Mouse (Mus musculus): ENCODE measurements around the gene Fubp3. TPM values are rescaled to one million over a fixed set of nuclear protein-coding genes. Genes with fewer than 3 reads are reported as not detected.

The Fubp3 gene
- 19.3 and 21.4 TPM in 2 replicates for total RNA-seq (2014; rRNA removed; ENCODE audit: low replicate concordance)
- polyA plus RNA-seq (2015; fragmentation: Nextera tagmentation; extraction: Ambion mirVana), result 26.4 and 28.4 TPM in 2 replicates

DNA sequence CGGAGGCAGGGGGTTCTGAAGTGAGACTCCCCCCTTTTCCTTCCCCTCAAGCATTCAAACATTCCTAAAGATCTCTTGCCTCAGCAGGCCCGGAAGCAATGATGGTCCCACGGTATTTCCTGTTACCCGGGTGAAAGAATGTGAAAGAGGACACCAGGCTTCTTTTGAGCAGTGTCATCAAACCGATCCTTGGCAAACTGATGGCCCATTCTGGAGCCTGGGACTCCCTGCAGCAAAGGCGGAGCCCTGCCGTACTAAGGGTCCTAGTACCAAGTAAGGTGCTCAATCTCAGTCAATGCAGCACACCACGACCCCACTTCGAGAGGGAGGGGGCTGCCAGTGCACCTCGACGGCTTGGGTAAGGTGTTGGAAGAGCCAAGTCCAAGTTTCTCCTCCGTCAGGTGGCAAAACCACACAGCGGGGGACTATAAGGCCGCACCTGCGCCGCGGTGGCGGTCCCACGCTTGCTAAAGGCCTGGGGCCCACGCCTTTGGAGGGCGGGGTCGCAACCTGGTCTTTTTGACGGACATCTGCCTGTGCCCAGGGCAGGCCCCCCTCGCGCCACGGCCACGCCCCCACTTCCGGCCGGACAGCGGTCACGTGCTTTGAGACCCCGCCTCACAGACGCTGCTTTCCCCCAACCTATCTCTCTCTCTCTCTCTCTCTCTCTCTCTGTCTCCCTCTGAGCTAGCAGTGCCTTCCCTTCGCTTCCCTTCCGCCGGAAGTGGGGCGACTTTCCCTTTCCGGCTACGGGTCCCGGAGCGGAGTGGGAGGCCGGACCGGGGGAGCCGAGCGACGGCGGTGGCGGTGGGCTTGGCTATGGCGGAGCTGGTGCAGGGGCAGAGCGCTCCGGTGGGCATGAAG is at the start of gene Fubp3:
TSS of gene Fubp3 (plus strand) at position 601 of the 864 bp plus-strand sequence.
- DNase-seq (ENCODE audit: low spot score) (peak; percentile 96), ATAC-seq (ENCODE audit: insufficient read depth, low read depth) (peak; percentile 97)
- Histone ChIP-seq H3K4me1 (ENCODE audit: control insufficient read depth, insufficient read depth) (peaks cover 10% of the 10 kb centered on the region), H3K27ac (ENCODE audit: low read depth) (peak within 1 kb of the TSS; percentile 92), H3K36me3 (replicated peaks; ENCODE audit: control insufficient read depth, insufficient read depth, low read length) (no peaks in the 10 kb centered on the region; the same call in 1 of the 2 replicates), H3K9me3 (replicated peaks; ENCODE audit: control insufficient read depth, low read length) (no peaks in the 10 kb centered on the region), H3K9ac (replicated peaks; ENCODE audit: low read depth, low read length) (peak within 1 kb of the TSS; percentile 99), H3K4me2 (ENCODE audit: low read depth, low read length) (peak within 1 kb of the TSS; percentile 96), H3K4me3 (ENCODE audit: low read depth, low read length) (peak within 1 kb of the TSS; percentile 99), H3K27me3 (ENCODE audit: control insufficient read depth, insufficient read depth, low read length) (no peaks in the 10 kb centered on the region)
- 2% methylated on average over 48 of the region's 51 CpGs for WGBS
- no peak for TF ChIP-seq CTCF (IDR thresholded peaks at IDR 0.05; ENCODE audit: low read depth)
- peak; percentile 64; the same call in 1 of the 2 replicates for TF ChIP-seq EP300 (IDR thresholded peaks at IDR 0.05; ENCODE audit: low read depth)

GRCm38 (mm10) chr2:31524641-31525040 is 47.8 kb upstream of the Fubp3 start:
- WGBS, result 45% methylated on average over 5 of the region's 5 CpGs

GRCm38 (mm10) chr2:31525778-31526177 is 46.7 kb upstream of the Fubp3 start:
- H3K36me3 ChIP-seq (replicated peaks; ENCODE audit: control insufficient read depth, insufficient read depth, low read length), result no peaks in the 10 kb centered on the region
- 43% methylated on average over 10 of the region's 10 CpGs for WGBS
- no peaks in the 10 kb centered on the region for H3K27me3 ChIP-seq (ENCODE audit: control insufficient read depth, insufficient read depth, low read length)

More at GRCm38 (mm10) chr2:31524641-31525040, 47.8 kb upstream of the Fubp3 start:
- H3K36me3 ChIP-seq (replicated peaks; ENCODE audit: control insufficient read depth, insufficient read depth, low read length), result no peaks in the 10 kb centered on the region
- no peak for ATAC-seq (ENCODE audit: insufficient read depth, low read depth)
- no peak for TF ChIP-seq CTCF (IDR thresholded peaks at IDR 0.05; ENCODE audit: low read depth)
- no peak for TF ChIP-seq EP300 (IDR thresholded peaks at IDR 0.05; ENCODE audit: low read depth)
- no peak overlapping the region for H3K4me3 ChIP-seq (ENCODE audit: low read depth, low read length)
- no peak overlapping the region for H3K4me2 ChIP-seq (ENCODE audit: low read depth, low read length)
- DNase-seq (ENCODE audit: low spot score), result no peak
- no peaks in the 10 kb centered on the region for H3K27me3 ChIP-seq (ENCODE audit: control insufficient read depth, insufficient read depth, low read length)
- no peak overlapping the region for H3K9ac ChIP-seq (replicated peaks; ENCODE audit: low read depth, low read length)
- H3K9me3 ChIP-seq (replicated peaks; ENCODE audit: control insufficient read depth, low read length), result no peaks in the 10 kb centered on the region
- H3K27ac ChIP-seq (ENCODE audit: low read depth), result no peak overlapping the region
- H3K4me1 ChIP-seq (ENCODE audit: control insufficient read depth, insufficient read depth), result no peaks in the 10 kb centered on the region

GRCm38 (mm10) chr2:31530201-31530600 is 42.2 kb upstream of the Fubp3 start:
- DNase-seq (ENCODE audit: low spot score) (no peak), ATAC-seq (ENCODE audit: insufficient read depth, low read depth) (no peak)
- Histone ChIP-seq H3K9ac (replicated peaks; ENCODE audit: low read depth, low read length) (no peak overlapping the region), H3K4me2 (ENCODE audit: low read depth, low read length) (no peak overlapping the region), H3K4me3 (ENCODE audit: low read depth, low read length) (no peak overlapping the region), H3K9me3 (replicated peaks; ENCODE audit: control insufficient read depth, low read length) (no peaks in the 10 kb centered on the region), H3K27me3 (ENCODE audit: control insufficient read depth, insufficient read depth, low read length) (no peaks in the 10 kb centered on the region), H3K36me3 (replicated peaks; ENCODE audit: control insufficient read depth, insufficient read depth, low read length) (no peaks in the 10 kb centered on the region), H3K4me1 (ENCODE audit: control insufficient read depth, insufficient read depth) (no peaks in the 10 kb centered on the region), H3K27ac (ENCODE audit: low read depth) (no peak overlapping the region)
- 71% methylated on average over 5 of the region's 5 CpGs for WGBS
- TF ChIP-seq CTCF (IDR thresholded peaks at IDR 0.05; ENCODE audit: low read depth), result no peak
- TF ChIP-seq EP300 (IDR thresholded peaks at IDR 0.05; ENCODE audit: low read depth), result no peak

More at GRCm38 (mm10) chr2:31525778-31526177, 46.7 kb upstream of the Fubp3 start:
- Histone ChIP-seq H3K4me2 (ENCODE audit: low read depth, low read length) (no peak overlapping the region), H3K9me3 (replicated peaks; ENCODE audit: control insufficient read depth, low read length) (no peaks in the 10 kb centered on the region), H3K4me1 (ENCODE audit: control insufficient read depth, insufficient read depth) (no peaks in the 10 kb centered on the region), H3K27ac (ENCODE audit: low read depth) (no peak overlapping the region), H3K4me3 (ENCODE audit: low read depth, low read length) (no peak overlapping the region), H3K9ac (replicated peaks; ENCODE audit: low read depth, low read length) (no peak overlapping the region)
- no peak for ATAC-seq (ENCODE audit: insufficient read depth, low read depth)
- DNase-seq (ENCODE audit: low spot score), result no peak
- no peak for TF ChIP-seq EP300 (IDR thresholded peaks at IDR 0.05; ENCODE audit: low read depth)
- TF ChIP-seq CTCF (IDR thresholded peaks at IDR 0.05; ENCODE audit: low read depth), result no peak

GRCm38 (mm10) chr2:31537054-31537453 is 35.4 kb upstream of the Fubp3 start:
- Histone ChIP-seq H3K4me1 (ENCODE audit: control insufficient read depth, insufficient read depth) (0 out of 2 replicates have a peak, but pooled peaks cover 4% of the 10 kb centered on the region), H3K36me3 (replicated peaks; ENCODE audit: control insufficient read depth, insufficient read depth, low read length) (no peaks in the 10 kb centered on the region), H3K9me3 (replicated peaks; ENCODE audit: control insufficient read depth, low read length) (no peaks in the 10 kb centered on the region), H3K27me3 (ENCODE audit: control insufficient read depth, insufficient read depth, low read length) (no peaks in the 10 kb centered on the region), H3K4me2 (ENCODE audit: low read depth, low read length) (no peak overlapping the region), H3K4me3 (ENCODE audit: low read depth, low read length) (no peak overlapping the region), H3K9ac (replicated peaks; ENCODE audit: low read depth, low read length) (no peak overlapping the region), H3K27ac (ENCODE audit: low read depth) (peak overlapping the region; percentile 47; the same call in 1 of the 2 replicates)
- TF ChIP-seq CTCF (IDR thresholded peaks at IDR 0.05; ENCODE audit: low read depth), result no peak
- TF ChIP-seq EP300 (IDR thresholded peaks at IDR 0.05; ENCODE audit: low read depth), result no peak
- 29% methylated on average over 5 of the region's 5 CpGs for WGBS
- DNase-seq (ENCODE audit: low spot score) (peak; percentile 80), ATAC-seq (ENCODE audit: insufficient read depth, low read depth) (peak; percentile 89)
